Mouse (Mus musculus) megakaryocyte, embryonic 14.5 days (primary cell): ENCODE data around the gene Kif26b. TPM values are rescaled to one million over a fixed set of nuclear protein-coding genes. Genes with fewer than 3 reads are reported as not detected.

Experiments
- H3K27me3 ChIP-seq: replicated peaks from 2 replicates; pipeline ENCODE3; 2012; ENCODE audit warnings: inconsistent platforms
- H3K36me3 ChIP-seq: replicated peaks from 2 replicates; pipeline ENCODE3; 2012; ENCODE audit warnings: low read length, inconsistent platforms, mixed read lengths
- H3K4me1 ChIP-seq: 2 replicates; pipeline ENCODE4 v1.6.1; 2012; ENCODE audit warnings: inconsistent platforms
- H3K4me3 ChIP-seq: replicated peaks from 2 replicates; pipeline ENCODE3; 2012; ENCODE audit warnings: moderate library complexity, mild to moderate bottlenecking, inconsistent platforms
- H3K9me3 ChIP-seq: 2 replicates; pipeline ENCODE4 v1.6.1; 2012; ENCODE audit warnings: inconsistent platforms
- FLI1 ChIP-seq: IDR thresholded peaks from 2 replicates; pipeline ENCODE4 v1.6.1; 2012; ENCODE audit warnings: low read length, inconsistent platforms, mixed read lengths
- GATA1 ChIP-seq: IDR thresholded peaks from 3 replicates; pipeline ENCODE4 v1.6.1; 2012; ENCODE audit warnings: mixed read lengths, low read length, inconsistent platforms, borderline replicate concordance
- polyA plus RNA-seq: library from polyadenylated mRNA; stranded (reverse); fragments of >175 nt; gene quantifications from 2 replicates; pipeline ENCODE4 v1.2.3, GENCODE M21; 2012; ENCODE audit warnings: low replicate concordance; ENCODE audit not compliant: insufficient read depth

Gene Kif26b
- polyA plus RNA-seq, 1 experiment: not detected

DNA sequence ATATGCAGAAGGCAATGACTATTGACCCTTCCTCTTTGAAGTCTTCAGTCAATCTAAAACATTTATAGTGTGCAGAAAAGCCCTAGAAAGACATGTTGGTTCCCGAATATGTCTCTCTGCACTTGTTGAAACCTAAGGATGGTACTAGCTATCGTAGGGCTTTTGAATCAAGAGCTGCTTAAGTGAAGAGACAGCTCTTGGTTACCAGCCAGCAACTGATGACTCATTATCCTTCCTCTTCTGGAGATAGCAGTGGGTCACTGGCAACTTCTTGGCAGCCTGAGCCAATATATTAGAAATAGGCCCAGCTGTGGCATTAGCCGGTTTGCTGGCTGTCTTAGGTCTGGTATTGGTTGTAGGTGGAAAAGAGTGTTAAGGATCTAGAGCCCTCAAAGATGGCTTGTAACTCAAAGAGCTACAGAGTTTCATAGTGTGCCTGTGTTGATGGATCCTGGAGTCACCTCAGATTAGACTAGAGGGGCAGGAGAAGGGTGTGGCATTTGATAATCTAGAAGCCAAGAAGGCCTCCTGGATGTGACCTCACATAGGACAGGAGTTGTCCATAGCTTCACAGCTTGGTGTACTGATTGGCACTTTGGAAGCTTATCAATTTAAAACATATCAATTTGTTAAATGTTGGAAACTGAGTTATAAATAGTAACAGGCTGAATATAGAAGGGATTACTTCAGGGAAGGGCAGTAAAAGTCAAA is 146.8 kb downstream of the Kif26b start:
- Histone ChIP-seq H3K36me3 (no peaks in the 10 kb centered on the region), H3K27me3 (peaks cover 2% of the 10 kb centered on the region), H3K4me1 (no peaks in the 10 kb centered on the region), H3K9me3 (peaks cover 5% of the 10 kb centered on the region; the same call in 1 of the 2 replicates), H3K4me3 (no peak overlapping the region)
- no peak for TF ChIP-seq FLI1
- no peak for TF ChIP-seq GATA1

DNA sequence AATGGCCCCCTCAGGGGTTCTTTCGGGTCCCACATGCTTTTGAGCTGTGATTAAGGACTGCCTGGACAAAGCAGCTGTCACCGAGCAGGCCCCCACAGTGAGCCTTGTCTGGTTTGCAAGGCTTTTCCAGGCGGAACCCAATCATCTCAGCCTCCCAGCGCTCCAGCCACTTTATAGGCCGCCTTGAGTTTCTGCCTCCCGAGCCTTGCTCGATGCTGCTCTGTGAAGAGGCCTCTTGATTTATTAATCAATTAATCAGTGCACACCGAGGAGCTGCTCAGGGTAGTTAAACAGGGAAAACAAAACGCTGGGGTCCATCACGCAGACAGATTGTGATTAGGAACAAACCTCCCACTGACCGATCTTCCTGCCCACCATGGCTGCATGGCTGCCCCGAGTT is 148.2 kb downstream of the Kif26b start:
- no peaks in the 10 kb centered on the region for H3K4me1 ChIP-seq
- no peaks in the 10 kb centered on the region for H3K36me3 ChIP-seq
- no peaks in the 10 kb centered on the region for H3K27me3 ChIP-seq
- H3K9me3 ChIP-seq: peaks cover 5% of the 10 kb centered on the region; the same call in 1 of the 2 replicates
- TF ChIP-seq GATA1: no peak
- no peak for TF ChIP-seq FLI1
- H3K4me3 ChIP-seq: no peak overlapping the region

DNA sequence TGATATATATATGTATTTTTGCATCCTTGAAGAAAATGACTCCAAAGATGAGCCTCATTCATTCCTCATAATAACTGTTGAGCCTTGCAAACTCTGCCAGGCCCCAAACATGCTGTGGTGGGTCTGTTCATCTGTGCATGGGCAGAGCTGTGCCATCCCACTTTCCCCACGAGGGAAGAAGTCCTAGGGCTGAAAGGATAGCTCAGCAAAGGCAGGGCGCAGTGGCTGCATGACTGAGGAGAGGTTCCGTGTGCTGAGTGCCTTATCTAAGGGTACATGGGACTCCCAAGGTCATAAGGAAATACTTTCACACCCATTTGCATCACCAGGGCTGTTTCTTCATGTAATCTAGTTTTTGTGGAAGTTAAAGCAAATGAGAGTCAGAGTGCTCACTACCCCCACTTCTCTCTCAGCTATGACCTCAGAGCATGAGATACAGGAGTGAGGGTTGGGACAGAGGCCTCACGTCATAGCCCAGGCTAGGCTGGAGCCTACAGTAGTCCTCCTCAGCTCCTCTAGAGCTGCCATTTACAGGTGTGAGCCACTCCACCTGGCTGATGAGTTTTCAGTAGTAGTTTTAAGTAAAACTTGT is 148.8 kb downstream of the Kif26b start:
- Histone ChIP-seq H3K27me3 (no peaks in the 10 kb centered on the region), H3K9me3 (peaks cover 5% of the 10 kb centered on the region; the same call in 1 of the 2 replicates), H3K4me1 (no peaks in the 10 kb centered on the region), H3K4me3 (no peak overlapping the region), H3K36me3 (no peaks in the 10 kb centered on the region)
- TF ChIP-seq GATA1 (no peak), FLI1 (no peak)

DNA sequence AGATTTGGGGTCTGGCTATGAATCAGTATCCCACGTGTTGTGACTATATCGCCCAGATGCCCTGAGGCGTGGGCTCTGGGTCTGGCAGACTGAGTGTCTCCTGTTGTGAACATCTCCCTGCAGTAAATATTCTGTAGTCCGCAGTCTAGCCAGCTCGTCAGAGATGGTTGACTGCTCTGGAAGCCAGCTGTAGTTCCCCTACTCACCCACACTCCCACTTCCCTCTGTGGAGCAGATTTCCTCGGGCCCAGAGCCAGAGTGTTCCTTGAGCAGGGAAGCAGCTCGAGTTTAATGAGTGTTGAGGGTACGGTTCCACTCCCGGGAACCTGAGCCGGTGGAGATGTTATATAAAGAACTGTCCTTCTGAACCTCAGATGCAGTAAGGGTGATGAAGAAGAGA is 154.7 kb downstream of the Kif26b start:
- H3K4me3 ChIP-seq: no peak overlapping the region
- H3K4me1 ChIP-seq: no peaks in the 10 kb centered on the region
- TF ChIP-seq GATA1 (no peak), FLI1 (no peak)
- H3K27me3 ChIP-seq: no peaks in the 10 kb centered on the region
- H3K9me3 ChIP-seq: peaks cover 5% of the 10 kb centered on the region; the same call in 1 of the 2 replicates
- H3K36me3 ChIP-seq: no peaks in the 10 kb centered on the region

DNA sequence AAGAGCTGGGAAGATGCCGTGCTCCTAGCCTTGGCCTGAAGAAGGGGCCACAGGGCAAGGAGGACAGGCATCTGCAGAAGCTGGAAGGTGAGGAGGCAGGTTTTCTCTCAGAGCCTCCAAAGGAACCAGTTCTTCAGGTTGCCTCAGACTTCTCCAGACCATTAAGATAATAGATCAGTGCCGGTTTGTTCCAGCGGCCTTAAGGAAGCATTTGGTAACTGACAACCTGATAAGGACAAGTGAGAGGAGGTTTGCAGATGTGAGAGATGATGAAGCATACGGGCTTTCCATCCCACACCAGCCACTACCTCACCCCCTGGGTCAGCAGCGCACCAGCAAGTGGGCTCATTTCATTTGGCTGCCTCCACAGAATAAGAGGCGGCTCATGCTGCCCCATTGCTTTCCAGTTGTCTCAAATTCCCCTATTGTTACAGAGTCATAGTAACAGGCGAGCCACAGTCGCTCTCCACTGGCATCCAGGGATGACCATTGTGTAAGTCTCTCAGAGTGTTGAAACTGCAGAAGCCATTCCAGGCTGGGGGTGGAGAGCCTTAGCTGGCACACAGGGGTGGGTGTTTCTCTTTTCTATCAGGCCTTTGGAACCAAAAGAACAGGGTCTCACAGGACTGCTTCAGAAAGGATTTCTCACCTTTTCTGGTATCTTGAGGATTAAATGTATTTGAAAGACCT is 156.2 kb downstream of the Kif26b start:
- Histone ChIP-seq H3K36me3 (no peaks in the 10 kb centered on the region), H3K9me3 (no peaks in the 10 kb centered on the region), H3K4me3 (no peak overlapping the region), H3K27me3 (no peaks in the 10 kb centered on the region), H3K4me1 (no peaks in the 10 kb centered on the region)
- TF ChIP-seq GATA1: no peak
- TF ChIP-seq FLI1: no peak

DNA sequence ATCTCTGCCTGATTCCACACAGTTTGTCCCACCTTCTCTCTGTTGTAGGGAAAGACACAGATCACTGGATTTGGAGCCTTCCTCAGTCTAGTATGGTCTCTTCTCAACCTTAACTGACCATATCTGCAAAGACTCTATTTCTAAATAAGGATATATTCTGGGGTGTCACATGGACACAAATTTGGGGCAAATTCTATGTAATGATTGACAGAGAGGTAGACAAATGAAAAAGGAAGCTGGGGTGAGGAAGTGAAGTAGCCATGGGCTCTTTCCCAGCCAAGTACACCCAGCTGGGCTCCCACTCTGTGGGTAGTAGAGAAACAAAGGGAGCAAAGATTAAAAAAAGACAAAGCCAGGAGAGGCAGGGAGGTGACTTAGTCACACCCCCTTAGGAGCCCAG is 158.0 kb downstream of the Kif26b start:
- no peaks in the 10 kb centered on the region for H3K4me1 ChIP-seq
- H3K27me3 ChIP-seq: no peaks in the 10 kb centered on the region
- H3K36me3 ChIP-seq: no peaks in the 10 kb centered on the region
- no peak overlapping the region for H3K4me3 ChIP-seq
- no peaks in the 10 kb centered on the region for H3K9me3 ChIP-seq
- TF ChIP-seq GATA1 (no peak), FLI1 (no peak)

DNA sequence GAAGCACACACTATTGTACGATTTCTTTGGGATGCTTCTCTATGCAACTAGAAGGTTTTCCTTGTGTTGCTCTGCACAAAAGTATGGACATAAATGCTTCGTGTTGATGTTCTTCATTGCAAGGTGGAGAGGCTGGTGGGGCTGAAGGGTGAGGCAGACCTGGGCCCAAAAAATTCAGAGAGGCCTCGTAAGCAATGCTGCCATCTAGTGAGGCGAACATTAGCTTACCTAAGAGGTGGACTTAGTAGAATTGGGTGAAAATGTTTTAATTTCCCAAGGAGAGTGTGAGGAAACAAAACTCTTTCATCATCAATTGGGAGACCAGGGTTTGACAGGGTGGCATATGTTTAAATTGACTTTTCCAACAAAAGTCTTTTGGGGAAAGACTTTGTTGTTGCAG is 160.6 kb downstream of the Kif26b start:
- no peaks in the 10 kb centered on the region for H3K9me3 ChIP-seq
- TF ChIP-seq GATA1: no peak
- no peak for TF ChIP-seq FLI1
- H3K36me3 ChIP-seq: no peaks in the 10 kb centered on the region
- no peaks in the 10 kb centered on the region for H3K4me1 ChIP-seq
- H3K27me3 ChIP-seq: no peaks in the 10 kb centered on the region
- H3K4me3 ChIP-seq: no peak overlapping the region

DNA sequence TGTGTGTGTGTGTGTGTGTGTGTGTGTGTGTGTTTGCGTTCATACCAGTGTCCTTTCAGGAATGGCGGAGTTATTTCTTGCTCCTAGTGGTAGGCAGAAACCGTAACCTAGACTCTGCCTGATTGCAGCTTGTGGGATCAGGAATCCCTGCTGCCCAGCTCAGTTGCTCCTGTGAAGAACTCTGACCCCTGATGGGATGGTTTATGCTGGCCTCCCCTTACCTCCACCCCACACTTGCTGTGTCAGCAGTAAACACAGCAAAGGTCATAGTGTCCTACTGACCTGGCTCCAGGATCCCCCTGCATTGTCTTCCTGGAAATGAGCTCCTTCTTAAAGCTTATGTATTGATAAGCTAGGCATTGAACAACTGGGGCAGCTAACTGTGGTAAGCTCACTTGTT is 162.8 kb downstream of the Kif26b start:
- Histone ChIP-seq H3K36me3 (no peaks in the 10 kb centered on the region), H3K4me3 (no peak overlapping the region), H3K9me3 (no peaks in the 10 kb centered on the region), H3K4me1 (no peaks in the 10 kb centered on the region), H3K27me3 (no peaks in the 10 kb centered on the region)
- no peak for TF ChIP-seq FLI1
- TF ChIP-seq GATA1: no peak

DNA sequence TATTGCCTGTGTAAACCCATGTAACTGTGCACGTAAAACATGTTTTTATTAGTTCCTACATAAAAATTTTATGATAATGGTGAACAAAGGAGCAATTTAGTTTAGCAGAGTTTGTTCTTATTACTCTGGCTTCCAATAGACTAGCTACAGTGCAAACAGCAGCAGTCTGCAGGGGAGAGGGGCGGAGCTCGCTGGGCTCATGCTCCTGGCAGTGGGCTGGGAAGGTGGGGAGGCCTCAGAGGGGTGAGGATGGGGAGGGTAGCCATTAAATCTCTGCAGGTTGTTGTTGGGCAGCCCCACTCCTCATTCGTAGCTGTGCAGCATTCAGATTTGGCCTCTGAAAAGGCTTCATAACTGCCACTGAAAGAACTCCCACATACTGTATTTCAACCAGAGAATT is 171.2 kb downstream of the Kif26b start:
- H3K9me3 ChIP-seq: no peaks in the 10 kb centered on the region
- no peaks in the 10 kb centered on the region for H3K4me1 ChIP-seq
- no peak for TF ChIP-seq FLI1
- TF ChIP-seq GATA1: no peak
- no peaks in the 10 kb centered on the region for H3K27me3 ChIP-seq
- no peak overlapping the region for H3K4me3 ChIP-seq
- no peaks in the 10 kb centered on the region for H3K36me3 ChIP-seq

DNA sequence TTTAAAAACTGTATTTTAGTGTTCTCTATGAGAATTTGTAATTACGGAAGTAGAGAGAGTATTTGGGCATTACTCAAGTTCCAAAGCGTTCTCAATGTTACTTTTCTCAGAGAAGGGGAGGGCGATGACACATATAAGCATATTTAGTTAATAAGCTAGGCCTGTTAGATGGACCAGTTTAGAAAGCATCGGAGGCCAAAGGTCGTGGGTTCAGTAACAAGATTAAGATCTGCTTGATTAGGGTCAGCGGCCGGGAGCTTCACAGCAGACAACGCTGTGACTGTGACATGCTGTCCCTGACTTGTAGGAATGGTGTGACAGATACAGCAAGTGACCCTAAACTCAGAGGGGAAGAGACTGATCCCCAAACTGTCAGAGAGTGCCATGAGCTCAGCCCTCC is 174.6 kb downstream of the Kif26b start:
- no peak for TF ChIP-seq FLI1
- no peak for TF ChIP-seq GATA1
- Histone ChIP-seq H3K9me3 (no peaks in the 10 kb centered on the region), H3K4me3 (no peak overlapping the region), H3K4me1 (no peaks in the 10 kb centered on the region), H3K27me3 (no peaks in the 10 kb centered on the region), H3K36me3 (no peaks in the 10 kb centered on the region)
